Mouse (Mus musculus) urinary bladder, postnatal 10 days (tissue): ENCODE results near the gene Kctd20.

Experiments
- DNase-seq: peaks from one replicate; pipeline ENCODE4 v3.0.0; 2022; ENCODE audit warnings: low spot score

Kctd20 gene

DNA sequence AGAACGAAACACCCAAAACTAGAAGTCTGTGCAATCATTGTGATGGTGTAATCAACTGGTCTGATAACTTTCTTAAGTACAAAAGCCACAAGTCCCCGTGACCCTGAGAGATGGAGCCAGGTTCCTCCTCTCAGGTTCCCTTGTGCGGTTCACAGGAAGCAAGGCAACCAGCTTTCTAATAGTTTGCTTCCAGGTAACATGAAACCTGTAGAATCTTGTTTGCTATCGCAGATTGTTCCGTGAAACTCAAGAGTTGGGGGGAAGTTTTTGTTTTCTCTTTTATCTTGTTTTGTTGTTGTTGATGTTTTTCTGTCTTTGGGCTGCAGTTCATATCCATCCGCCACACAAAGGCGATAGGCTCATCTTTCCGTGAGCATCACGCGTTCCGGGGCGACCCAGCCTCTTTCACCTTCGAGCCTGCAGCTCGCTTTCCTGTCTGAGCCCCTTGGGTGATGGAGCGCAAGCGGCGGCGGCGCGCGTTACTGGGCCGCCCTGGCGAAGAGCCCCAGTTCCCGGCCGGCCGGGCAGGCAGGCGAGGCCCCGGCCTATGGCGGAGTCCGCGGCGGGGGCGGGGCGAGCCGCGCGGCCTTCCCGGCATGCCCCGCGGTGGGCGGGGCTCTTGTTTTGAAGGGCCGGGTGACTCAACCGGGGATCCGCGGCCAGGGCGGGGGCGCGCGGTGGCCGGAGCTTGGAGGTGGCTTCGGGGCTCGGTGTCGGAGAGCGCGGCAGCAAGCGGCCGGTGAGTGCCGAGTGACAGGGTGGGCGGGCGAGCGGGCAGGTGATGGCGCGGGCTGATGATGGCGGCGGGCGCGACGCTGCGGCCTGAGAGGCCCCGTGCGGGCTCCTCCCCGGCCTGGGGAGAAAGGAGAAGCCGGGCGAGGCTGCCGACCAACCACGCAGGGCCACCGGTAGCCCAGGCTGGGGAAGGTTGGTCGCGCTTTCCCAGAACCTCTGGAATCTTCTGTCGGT lies at the start of gene Kctd20:
TSS of gene Kctd20 (plus strand) at position 120 of the 969 bp plus-strand sequence.
- DNase-seq = peak; percentile 53

DNA sequence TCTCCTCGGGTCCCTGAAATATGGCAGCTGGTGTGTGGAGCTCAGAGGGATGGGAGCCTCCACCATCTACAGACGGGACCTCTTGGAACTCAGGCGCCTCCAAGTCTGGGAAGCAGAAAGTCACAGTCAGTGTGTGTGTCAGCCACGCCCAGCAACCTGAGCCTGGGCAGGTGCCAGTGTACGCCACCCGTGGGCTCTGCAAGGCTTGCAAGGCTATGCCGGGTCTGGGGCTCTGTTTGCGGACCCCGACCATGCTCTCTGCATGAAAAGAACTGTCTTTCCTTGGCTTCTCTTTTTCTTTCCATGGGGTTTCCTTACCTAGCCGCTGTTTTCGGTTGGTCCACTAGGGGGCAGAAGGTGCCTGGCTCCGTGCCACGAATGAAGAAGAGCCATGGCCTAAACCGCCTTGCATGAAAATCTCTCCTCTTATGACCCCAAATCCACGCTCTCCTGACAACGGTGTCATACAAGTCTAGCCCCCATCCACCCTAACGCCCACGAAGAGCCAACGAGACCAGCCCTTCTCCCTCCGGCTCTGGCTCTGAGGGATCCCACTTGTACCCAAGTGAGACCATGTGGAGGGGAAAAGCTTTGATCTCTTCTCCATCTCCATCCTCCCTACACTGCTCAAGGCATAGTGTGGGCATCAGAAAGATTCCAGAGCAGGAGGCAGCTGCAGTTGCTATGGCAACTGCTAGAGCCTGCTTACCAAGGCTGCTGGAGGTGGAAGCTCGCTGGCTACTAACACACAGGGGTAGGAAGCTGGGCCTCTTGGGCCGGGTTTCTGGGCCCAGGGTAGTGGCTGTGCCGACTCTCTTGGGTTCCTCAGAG lies 47.0 kb upstream of the Kctd20 start:
- DNase-seq = no peak

DNA sequence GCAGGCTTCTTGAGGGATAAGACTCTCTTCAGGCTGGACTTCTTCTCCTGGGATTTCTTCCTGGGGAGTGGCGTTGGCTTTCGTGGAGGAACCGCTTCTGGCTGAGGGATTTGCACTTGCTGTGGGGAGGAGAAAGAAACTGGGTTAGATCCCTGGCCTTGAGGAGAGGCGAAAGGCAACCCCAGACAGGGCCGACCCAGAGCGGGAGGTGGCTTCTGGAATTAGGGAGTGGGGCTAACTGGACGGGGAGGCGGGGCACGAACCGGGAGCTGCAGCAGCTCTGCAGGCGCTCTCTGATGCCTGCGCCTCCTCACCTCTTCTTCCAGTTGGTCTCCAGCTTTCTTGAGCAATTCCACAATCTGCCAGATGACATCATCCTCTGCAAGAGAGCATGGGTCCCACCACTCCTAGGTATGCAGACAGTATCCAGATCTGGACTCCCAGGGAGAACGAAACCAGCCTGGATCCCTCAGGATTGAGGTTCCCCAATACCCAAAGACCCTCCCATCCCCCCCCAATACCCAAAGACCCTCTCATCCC lies 46.3 kb upstream of the Kctd20 start:
- no peak for DNase-seq

DNA sequence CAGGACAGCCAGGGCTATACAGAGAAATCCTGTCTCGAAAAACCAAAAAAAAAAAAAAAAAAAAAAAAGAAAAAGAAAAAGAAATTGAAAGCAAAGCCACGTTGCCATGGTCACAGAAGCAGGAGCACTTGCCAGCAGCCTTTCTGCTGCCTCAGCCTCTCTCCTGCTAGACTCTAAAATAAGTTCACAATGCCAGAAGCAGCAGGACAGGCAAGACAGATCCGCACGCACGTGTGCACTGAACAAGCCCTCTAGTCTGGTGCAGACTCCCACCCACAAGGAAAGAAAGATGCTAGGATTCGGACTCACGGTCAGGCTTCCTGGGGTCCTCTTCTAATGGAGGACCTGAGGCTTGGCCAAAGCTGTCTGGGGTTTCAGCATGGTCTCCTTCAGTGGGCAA lies 43.8 kb upstream of the Kctd20 start:
- DNase-seq = no peak

DNA sequence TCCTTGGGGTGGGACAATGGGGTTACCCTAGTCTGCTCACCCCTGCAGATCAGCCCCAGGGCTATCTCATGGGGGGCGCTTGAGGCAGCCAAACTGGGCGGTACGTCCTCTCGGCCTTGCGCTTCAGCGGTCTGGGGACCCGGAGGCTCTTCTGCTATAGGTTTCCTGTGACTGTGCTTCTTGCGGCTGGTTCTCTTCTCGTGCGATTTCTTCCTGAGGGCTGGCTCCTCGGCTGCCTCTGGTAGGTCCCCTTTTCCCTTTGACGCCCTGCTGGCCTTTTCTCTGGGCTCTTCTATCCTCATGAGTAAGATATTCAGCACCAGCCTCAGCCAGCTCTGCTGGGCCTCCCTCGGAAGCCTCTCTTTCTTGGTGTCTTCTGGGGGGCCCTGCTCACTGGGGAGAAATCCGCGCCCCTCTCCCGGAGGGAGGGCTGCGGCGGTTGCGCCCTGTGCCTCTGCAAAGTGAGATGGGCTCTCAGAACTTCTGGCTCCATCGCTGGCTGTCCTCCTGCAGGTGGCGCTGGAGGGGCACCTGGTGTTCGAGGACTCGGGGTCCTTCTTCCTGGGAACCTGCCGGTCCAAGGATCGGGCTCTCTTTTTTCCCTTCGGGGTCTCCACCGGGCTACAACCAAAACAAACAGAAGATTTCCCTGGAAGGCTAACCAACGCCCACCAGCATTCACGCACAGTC lies 42.4 kb upstream of the Kctd20 start:
- no peak for DNase-seq

DNA sequence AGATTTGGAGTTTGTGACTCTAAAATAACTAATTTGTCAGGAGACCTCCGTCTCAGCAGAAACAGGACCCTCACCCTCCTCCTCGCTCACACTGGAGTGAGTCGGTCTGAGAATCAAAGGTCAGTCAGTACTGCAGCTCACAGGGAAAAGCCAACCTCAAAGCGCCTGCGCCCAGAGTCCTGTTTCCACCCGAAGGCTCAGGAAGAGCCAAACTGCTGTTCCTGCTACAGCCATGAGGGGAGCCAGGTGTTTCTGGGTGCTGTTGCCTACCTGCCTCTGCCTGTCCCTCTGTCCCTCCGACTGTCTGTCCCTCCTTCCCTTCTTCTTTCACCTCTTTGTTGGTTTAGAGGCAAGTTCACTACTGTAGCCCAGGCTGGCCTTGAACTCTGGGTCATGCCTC lies 41.6 kb upstream of the Kctd20 start:
- DNase-seq = no peak

DNA sequence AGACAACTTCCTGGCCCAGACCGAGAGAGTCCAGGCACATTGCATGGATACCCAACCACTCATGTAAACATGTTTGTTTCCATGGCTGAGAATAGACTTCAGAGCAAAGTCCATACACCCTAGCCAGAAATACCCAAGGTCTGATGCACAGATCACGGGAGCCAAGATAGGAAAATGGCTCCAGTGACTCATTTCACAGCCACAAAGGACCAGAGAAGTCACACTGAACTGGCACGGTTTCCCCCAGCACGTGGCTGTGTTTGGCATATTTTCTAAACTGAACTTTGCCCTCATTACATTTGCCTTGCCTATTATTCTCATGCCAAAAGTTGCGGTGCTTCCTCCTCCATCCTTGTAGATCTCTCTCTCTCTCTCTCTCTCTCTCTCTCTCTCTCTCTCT lies 38.5 kb upstream of the Kctd20 start:
- DNase-seq = no peak

DNA sequence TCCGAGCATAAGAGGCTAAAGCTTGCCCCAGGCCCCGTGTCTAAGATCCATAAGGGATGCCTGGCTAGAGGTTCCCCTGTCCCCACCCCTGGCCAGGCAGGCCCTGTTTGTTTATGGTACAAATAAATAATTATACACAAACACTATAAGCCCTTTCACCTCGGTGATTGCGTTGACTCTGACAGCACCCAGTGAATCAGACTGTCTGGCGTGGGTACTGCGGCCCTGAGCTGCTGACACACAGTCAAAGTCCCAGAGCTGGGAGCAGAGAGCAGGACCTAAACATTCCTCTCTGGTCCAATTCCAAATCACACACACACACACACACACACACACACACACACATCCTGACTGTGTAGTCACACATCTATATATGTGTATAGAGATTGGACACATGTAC lies 37.8 kb upstream of the Kctd20 start:
- DNase-seq = no peak

DNA sequence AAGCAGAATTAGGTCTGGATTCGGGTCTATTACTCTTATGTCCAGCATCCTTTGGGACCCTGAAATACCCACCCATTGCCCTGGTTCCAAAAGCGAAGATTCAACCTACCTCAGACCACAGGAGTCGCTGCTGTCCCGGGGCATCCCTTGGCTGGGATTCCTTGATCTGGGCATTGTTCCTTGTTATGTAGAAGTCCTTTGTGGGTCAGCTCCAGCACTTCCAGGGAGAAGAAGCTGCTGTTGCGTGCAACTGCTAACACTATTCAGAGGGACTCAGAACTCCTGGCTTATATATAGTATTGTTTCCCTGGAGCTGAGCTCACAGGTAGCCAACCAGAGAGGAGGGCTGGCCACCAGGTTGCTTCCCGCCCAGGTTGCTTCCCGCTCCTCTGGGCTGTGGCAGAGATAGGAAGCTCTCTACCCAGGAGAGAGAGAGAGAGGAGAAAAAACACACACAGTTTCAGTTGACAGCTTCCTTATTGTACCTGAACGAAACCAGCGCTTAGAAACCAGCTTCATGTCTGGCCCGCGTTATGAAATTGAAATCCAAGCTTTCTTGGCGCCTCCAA lies 36.6 kb upstream of the Kctd20 start, which contains the start of gene 4930539E08Rik:
TSS of gene 4930539E08Rik (minus strand) at position 265 of the 569 bp plus-strand sequence.
- no peak for DNase-seq

DNA sequence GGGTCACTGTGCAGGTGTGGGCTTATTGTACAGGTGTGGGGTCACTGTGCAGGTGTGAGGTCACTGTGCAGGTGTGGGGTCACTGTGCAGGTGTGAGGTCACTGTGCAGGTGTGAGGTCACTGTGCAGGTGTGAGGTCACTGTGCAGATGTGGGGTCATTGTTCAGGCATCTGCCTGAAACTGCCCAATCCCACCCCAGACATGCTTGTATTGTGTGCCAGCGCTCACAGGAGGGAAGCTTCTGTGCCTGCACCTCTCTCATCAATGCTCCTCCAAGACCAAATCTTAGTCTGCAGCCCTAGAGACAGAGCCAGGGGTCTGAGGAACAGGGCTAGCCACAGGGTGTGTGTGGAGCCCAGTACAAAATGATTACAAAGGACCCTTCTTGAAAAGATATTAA lies 35.2 kb upstream of the Kctd20 start:
- DNase-seq = no peak

DNA sequence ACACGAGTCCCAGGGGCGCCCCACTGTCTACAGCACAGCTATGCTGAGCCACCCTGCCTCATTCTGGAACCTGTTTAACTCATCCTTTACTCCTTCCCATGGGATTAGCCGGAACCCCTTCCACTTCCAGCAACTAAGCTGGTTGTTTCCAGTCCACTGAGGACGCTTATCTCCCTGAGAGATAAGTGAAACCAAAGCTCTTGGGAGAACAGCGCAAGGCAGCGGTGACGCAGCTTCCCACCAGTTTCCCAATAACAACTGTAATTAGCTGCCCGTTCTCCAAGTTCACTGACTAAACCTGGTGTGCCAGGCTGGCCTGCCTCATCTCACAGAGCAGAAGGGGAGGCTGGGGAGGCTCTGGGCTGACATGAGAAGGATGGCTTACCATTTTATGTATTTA lies 30.7 kb upstream of the Kctd20 start:
- no peak for DNase-seq

DNA sequence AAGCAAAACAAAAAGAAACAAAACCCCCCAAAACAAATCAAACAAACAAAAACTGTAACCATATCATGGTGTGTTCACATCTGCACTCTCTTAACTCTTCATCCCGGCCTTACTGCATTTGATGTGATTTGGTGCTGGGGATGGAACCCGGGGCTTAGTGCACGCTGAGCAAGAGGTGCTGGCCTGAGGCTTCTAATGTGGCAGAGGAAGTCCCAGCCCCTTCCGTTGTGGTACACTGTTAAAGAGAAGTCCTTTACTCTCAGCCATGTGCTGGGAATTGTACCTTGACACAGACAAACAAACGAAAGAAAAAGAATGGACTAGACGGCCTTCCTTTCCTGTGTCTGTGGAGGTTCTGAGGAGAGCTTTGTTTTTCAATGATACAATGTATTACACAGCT lies 29.7 kb upstream of the Kctd20 start:
- no peak for DNase-seq

DNA sequence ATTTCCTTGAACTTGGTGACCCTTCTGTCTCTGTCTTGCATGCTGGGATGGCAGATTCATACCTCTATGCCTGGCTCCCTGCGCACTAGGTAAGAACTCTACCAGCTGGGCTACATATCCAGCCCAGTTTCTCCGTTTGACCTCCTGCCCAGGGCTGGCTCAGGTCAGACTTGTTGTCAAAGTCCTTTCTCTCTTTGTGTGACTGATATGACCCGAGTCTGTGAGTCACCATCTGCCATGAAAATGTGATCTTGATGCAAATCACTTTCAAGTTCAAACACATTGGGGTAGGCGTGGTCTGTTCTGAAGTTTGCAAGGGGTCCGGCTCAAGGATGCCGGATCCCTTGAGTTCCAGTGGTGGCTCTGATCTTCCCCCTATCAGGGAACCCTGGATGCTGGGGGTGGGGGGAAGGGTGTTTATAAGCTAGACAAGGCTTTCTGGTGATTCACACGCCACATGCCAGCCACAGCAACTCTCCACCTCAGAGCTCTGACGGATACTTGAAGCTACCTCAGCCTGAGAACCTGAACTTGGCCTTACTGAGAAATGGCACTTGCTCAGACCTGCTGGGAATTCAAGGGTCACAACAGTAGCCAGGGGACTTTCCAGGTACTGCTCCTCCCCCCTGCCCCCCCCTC lies 26.7 kb upstream of the Kctd20 start:
- DNase-seq = no peak

DNA sequence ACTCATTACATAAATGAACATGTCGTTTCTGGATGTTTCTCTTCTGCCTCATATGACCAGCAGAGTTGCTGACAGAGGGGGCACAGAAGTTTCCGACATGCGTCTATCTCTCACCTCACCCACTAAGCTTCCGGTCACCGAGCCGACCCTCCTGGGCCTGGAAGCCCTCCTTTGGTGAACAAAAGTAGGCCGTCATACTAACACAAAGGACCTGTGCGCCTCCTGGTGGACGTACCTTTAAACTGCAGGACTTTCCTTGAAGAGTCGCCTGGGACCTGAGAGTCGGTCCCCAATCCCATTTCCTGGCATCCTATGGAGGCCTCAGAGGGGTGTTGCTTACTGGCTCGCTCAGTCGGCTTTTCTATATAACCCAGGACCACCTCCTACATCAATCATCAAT lies 25.4 kb upstream of the Kctd20 start:
- no peak for DNase-seq

DNA sequence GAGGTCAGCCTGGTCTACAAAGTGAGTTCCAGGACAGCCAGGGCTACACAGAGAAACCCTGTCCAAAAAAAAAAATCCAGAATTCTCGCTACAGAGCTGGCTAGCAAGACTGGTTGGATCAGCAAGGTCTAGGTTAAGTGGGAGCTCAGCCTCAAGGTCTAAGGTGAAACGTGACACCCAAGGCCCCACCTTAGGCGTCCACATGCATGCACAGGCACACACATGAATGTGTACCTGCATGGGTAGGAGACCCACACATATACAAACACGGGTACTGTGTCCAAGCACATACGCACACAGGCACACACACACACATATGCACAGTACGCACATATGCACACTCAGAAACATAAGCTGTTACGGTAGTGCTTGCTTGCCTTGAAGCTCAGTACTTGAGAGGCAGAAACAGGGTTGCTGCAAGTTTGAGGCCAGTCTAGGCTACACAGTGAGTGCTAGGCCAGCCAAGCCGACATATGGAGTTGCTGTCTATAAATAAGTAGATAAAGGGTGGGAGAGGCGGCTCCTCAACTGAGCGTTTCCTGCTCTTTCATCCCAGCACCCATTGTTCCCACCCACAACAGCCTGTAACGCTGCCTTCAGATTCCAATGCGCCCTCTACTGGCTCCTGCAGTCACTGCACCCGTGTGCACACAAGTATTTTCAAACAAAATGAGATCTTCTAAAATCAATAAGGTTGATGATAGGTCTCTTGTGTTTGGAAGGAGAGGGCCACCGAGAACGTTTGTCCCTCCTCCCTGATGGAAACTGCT lies 24.7 kb upstream of the Kctd20 start:
- DNase-seq = no peak

DNA sequence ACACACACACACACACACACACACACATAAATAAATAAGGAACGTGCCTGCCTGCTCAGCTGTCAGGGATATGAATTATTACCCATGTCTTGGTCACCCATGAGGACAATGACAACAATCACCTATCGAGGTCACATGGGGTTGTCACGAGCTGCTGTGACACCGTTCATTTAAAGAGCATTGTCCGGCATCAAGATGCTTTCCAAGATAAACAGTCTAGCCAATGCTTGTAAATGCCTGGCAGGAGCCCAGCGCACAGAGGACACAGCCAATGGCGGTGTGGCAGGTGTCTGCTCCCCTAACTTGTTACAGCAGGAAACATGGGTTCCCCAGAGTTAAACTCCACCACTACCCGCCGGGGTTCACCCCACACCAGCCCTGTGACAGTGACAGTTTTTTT lies 23.7 kb upstream of the Kctd20 start:
- no peak for DNase-seq

DNA sequence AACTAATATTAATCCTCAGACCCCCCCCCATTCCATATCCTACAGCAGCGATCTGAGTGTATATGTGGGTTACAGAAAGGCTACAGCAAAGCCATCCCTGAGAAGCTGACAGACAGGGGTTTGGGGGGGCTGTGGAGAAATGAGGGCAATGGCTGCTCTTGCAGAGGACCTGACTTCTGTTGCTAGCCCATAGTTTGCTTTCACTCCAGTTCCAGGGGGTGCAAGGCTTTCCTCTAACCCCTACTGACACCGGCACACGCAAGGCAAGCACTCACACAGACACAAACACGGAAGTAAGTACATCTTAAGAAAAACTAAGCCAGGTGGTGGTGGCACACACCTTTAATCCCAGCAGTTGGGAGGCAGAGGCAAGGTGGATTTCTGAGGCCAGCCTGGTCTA lies 22.4 kb upstream of the Kctd20 start:
- no peak for DNase-seq

DNA sequence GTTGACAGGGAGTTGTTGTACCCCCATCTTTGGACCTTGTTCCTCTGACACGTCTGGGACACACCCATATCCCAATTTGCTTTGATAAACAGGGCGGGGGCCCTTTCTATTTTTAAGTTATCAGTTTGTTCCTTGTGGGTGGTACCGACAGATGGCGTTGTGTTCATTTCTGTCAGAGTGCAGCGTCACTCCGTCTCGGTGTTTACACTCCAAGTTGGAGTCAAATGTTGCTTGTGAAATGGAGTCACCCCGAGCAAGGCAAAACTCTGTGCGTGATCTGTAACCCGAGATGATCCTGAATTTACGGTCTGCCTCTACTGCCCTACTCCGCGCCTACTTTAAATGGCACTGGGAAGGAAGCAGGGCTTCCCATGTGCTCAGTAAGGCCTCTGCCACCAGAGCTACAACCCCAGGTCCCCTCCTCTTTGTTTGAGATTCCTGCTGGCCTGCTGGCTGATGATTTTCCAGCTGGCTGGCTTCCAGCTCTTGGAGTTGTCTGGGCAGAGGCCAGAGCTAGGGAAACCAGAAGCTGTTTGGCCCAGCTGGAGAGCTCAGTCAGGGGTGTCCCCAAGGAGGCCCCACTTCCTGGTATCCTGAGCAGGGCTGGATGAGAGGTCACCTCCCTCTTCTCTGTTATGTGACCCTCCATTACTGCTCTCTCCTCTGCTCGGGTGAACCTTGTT lies 21.2 kb upstream of the Kctd20 start:
- DNase-seq = peak; percentile 69

DNA sequence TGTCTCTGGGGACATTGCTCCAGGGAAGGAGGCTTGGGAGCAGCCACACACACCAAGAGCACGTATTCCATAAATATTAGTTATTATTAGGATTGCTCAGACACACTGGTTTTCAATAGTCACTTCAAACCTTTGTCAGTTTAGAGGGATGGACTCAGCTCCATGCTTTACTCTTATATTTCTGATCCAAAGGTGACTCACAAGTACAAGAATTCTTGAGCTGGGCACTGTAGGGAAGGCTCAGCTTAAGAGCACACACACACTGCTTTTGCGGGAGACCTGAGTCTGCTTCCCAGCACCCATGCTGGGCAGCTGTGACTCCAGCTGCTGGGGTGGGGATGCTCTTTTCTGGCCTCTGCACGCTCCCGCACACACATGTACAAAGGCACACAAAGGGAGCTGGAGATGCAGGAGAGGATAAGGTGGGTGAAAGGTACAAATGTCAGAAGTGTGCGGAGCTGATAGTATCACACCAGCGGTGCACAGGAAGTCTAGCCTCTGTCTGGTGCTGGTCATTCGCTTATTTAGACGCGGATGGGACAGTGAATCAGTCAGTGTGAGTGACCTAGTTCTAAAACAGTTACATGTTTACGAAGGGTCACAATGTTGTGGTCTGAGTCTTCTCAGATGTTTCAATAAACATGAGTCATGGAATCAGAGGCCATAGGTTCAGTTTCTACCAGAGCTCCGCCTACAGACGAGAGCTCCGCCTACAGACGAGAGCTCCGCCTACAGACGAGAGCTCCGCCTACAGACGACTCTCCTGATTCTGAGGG lies 20.1 kb upstream of the Kctd20 start:
- no peak for DNase-seq
